Mouse (Mus musculus): Measurements from ENCODE around the gene B4galt1.

GRCm38 (mm10) chr4:40848246-40848645, 5.6 kb downstream of the B4galt1 start:
- no peak for TF ChIP-seq GATA1 (IDR thresholded peaks at IDR 0.05; ENCODE audit: borderline replicate concordance, low read length)
- no peak for TF ChIP-seq FLI1 (IDR thresholded peaks at IDR 0.05; ENCODE audit: low read length)
